Mouse (Mus musculus) G1E (cell line): Measurements from ENCODE around the gene Slc35g2. TPM values are rescaled to one million over a fixed set of nuclear protein-coding genes. Genes with fewer than 3 reads are reported as not detected.

ENCODE experiments used
- ATAC-seq: 2 replicates; pipeline ENCODE4 v1.8.0; 2016; ENCODE audit warnings: mild to moderate bottlenecking; ENCODE audit not compliant: insufficient number of reproducible peaks, poor library complexity, low FRiP score, severe bottlenecking; ENCODE audit errors: extremely low read depth
- DNase-seq: peaks from one replicate; pipeline ENCODE4 v3.0.0; 2012; ENCODE audit warnings: low spot score
- H3K27me3 ChIP-seq: 2 replicates; pipeline ENCODE4 v1.6.1; 2012; ENCODE audit warnings: mild to moderate bottlenecking, low read length, inconsistent platforms; ENCODE audit not compliant: insufficient read depth
- H3K36me3 ChIP-seq: replicated peaks from 2 replicates; pipeline ENCODE3; 2012; ENCODE audit warnings: mild to moderate bottlenecking, inconsistent platforms
- H3K4me1 ChIP-seq: 2 replicates; pipeline ENCODE4 v1.6.1; 2012; ENCODE audit warnings: low read depth, low read length, inconsistent platforms, mixed read lengths; ENCODE audit not compliant: insufficient read depth
- H3K4me3 ChIP-seq: 2 replicates; pipeline ENCODE4 v1.5.1; 2012; ENCODE audit warnings: low read depth, mild to moderate bottlenecking, inconsistent platforms, low read length, moderate library complexity, mixed read lengths
- H3K9me3 ChIP-seq: replicated peaks from 2 replicates; pipeline ENCODE4 v1.6.1; 2012; ENCODE audit warnings: inconsistent platforms
- CTCF ChIP-seq: IDR thresholded peaks from 2 replicates; pipeline ENCODE4 v1.5.1; 2012; ENCODE audit warnings: low read depth, low read length, inconsistent platforms, mixed read lengths
- GATA1 ChIP-seq: IDR thresholded peaks from 2 replicates; pipeline ENCODE4 v1.6.1; 2012; ENCODE audit warnings: borderline replicate concordance, low read length, inconsistent platforms, mixed read lengths
- GATA2 ChIP-seq: IDR thresholded peaks from 2 replicates; pipeline ENCODE4 v1.6.1; 2012; ENCODE audit warnings: low read depth, low read length, inconsistent platforms, borderline replicate concordance
- POLR2AphosphoS5 ChIP-seq: IDR thresholded peaks from 2 replicates; pipeline ENCODE4 v1.6.1; 2012; ENCODE audit warnings: low read depth, low read length, inconsistent platforms; ENCODE audit not compliant: insufficient replicate concordance
- TAL1 ChIP-seq: conservative IDR thresholded peaks from 2 replicates; pipeline ENCODE4 v1.6.1; 2012; ENCODE audit warnings: low read depth, low read length, inconsistent platforms, mixed read lengths
- polyA plus RNA-seq: library from polyadenylated mRNA; stranded (reverse); fragments of >175 nt; gene quantifications from 2 replicates; pipeline ENCODE4 v1.2.3, GENCODE M21; 2012
- total RNA-seq, 2 experiments: library from RNA; stranded (forward) in 1 of 2; stranded (reverse) in 1 of 2; fragments of 200-1000 nt in 1 of 2; fragments of >200 nt in 1 of 2; fragmentation: Nextera tagmentation in 1 of 2; gene quantifications; 2 replicates each; pipeline ENCODE4 v1.2.3; 2014 to 2017

Slc35g2 gene
- not detected in 2 replicates for total RNA-seq (2014; fragmentation: Nextera tagmentation)
- 0.05 and 0.12 TPM in 2 replicates for total RNA-seq (2017)
- polyA plus RNA-seq: not detected in 2 replicates

DNA sequence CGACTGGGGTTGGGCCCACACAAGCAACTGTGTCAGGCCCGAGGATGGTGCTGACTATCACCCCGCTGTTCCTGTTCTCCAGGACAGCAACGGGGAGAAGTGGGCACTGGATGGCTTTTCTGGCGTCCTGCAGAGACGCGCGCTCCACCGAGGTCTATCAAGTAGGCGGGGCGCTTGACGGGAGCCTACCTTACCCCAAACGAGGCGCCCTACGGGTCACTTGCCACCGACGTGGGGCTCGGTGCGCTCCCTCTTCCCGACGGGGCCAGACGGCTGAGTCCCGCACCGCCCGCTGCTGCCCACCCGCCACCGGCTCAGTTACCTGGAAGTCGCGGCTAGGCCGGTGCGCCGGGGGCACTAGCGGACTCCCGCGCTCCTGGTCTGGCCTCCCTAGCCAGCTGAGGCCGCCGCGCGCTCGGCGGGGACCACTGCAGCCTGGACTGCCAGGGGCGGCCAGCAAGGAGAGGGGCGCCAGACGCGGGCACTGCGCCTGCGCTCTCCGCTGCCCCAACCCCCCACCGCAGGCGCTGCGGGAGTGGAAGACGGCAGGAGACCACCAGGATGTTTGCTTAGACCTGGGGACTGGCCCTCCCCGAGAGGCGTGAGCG is at the start of gene Slc35g2:
Slc35g2 (minus strand) TSS at position 465 of the 608 bp plus-strand sequence.
- no peak for TF ChIP-seq GATA2
- no peak for TF ChIP-seq TAL1
- TF ChIP-seq CTCF: no peak
- Histone ChIP-seq H3K27me3 (peaks cover 10% of the 10 kb centered on the region), H3K4me1 (no peaks in the 10 kb centered on the region), H3K4me3 (no peak within 1 kb of the TSS; the same call in 1 of the 2 replicates), H3K36me3 (no peaks in the 10 kb centered on the region), H3K9me3 (peaks cover 7% of the 10 kb centered on the region)
- ATAC-seq: no peak
- no peak for DNase-seq

DNA sequence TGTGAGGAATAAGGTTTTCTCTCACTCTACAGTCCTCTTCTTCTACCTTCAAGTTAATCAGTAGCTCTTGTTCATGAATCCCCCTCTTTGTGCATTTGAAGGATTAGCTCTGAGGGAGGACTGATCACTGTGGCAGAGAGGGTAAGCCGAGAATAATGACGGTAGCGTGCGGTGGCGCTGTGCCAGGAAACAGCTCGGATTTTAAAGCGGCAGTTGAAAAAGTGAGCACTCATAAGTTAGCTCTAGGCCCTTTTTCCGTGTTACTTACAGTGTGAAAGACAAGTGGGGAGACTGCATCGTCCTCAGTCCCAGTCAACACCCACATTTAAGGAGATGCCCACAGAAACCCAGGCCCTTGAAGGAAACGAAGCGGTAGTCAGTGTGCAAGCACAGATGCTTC is 46.1 kb upstream of the Slc35g2 start:
- H3K4me1 ChIP-seq: 0 out of 2 replicates have a peak, but pooled peaks cover 2% of the 10 kb centered on the region
- no peaks in the 10 kb centered on the region for H3K9me3 ChIP-seq
- H3K27me3 ChIP-seq: peaks cover 7% of the 10 kb centered on the region
- H3K4me3 ChIP-seq: no peak overlapping the region
- TF ChIP-seq TAL1 (no peak), POLR2AphosphoS5 (no peak), GATA2 (no peak), GATA1 (no peak), CTCF (no peak)
- ATAC-seq (no peak), DNase-seq (no peak)
- no peaks in the 10 kb centered on the region for H3K36me3 ChIP-seq

DNA sequence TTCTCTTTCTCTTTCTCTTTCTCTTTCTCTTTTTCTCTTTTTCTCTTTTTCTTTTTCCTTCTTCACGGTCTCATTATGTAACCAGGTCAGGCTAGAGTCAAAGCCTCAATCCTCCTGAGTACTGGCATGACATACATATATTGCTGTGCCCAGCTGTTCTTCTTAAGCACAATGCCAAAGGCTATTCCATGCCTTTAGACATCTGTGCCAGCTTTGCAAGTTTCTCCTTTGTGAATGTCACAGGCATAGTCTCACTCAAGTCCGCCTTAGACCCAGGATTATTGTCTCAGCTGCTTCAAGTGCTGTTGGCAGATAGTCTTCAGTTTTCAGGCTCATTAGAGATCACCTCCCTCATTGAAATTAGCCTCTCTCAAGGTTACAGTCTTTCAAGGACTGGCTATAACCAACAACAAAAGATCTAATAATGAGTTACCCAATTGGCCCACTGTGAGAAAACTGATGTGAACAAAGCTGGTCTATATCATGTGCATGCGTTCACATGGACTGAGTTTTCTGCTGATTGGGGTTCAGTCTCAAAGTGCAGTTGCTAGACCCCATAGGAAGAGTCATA is 42.7 kb upstream of the Slc35g2 start:
- DNase-seq (no peak), ATAC-seq (no peak)
- Histone ChIP-seq H3K9me3 (no peaks in the 10 kb centered on the region), H3K36me3 (no peaks in the 10 kb centered on the region), H3K4me3 (no peak overlapping the region), H3K4me1 (0 out of 2 replicates have a peak, but pooled peaks cover 2% of the 10 kb centered on the region), H3K27me3 (0 out of 2 replicates have a peak, but pooled peaks cover 2% of the 10 kb centered on the region)
- TF ChIP-seq CTCF: no peak
- no peak for TF ChIP-seq GATA2
- no peak for TF ChIP-seq POLR2AphosphoS5
- no peak for TF ChIP-seq GATA1
- no peak for TF ChIP-seq TAL1

DNA sequence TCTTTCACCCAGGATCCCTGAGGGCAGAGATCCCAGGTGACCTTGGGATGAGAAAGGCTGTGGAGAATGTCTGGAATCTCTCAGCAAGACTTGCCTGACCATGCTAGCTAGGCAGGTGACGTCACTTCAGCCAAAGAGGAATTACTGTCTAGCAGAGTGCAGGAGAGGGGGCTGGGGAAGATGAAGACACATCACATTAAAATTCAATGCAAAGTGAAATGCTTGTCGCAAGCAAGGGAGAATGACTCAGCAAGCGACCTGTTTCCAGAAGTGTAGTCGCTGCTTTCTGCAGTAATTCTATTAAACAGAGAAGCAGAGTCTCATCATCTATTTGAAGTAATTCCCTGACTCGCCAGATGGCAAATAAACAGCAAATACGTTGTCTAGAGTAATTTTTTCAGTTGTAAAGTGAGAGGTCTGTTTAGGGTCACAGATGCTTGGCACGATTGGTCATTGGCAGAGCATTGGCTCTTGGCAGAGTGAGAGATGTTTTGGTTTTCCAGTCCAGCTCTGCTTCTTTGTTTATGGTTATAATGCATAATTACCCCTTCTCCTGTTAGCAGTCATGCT is 35.2 kb upstream of the Slc35g2 start:
- peaks cover 5% of the 10 kb centered on the region for H3K4me1 ChIP-seq
- no peak overlapping the region for H3K4me3 ChIP-seq
- no peak for TF ChIP-seq TAL1
- no peak for TF ChIP-seq POLR2AphosphoS5
- TF ChIP-seq GATA2: no peak
- no peak for TF ChIP-seq GATA1
- no peak for TF ChIP-seq CTCF
- DNase-seq (no peak), ATAC-seq (no peak)
- H3K36me3 ChIP-seq: no peaks in the 10 kb centered on the region
- no peaks in the 10 kb centered on the region for H3K9me3 ChIP-seq
- H3K27me3 ChIP-seq: peaks cover 12% of the 10 kb centered on the region

DNA sequence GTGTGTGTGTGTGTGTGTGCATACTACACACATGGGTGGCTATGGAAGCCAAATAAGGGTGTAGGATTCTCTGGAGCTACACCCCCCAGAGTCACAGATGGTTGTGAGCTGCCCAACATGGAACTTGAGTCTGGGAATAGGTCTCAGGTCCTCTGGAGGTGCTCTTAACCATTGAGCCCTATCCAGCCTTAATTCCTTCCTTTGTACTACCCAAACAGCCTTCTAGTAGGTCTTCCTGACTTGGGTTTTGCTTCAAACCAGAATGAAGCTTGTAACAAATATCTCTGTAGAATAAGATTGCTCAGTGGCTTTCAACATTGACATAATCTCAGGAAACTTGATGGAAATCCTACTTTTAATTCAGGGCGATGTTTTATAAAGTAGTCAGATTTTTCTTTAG is 34.6 kb upstream of the Slc35g2 start:
- no peaks in the 10 kb centered on the region for H3K36me3 ChIP-seq
- ATAC-seq (no peak), DNase-seq (no peak)
- H3K9me3 ChIP-seq: no peaks in the 10 kb centered on the region
- H3K4me1 ChIP-seq: peaks cover 5% of the 10 kb centered on the region
- no peak overlapping the region for H3K4me3 ChIP-seq
- H3K27me3 ChIP-seq: peaks cover 14% of the 10 kb centered on the region
- TF ChIP-seq GATA2: no peak
- TF ChIP-seq CTCF: no peak
- TF ChIP-seq POLR2AphosphoS5: no peak
- TF ChIP-seq GATA1: no peak
- TF ChIP-seq TAL1: no peak

DNA sequence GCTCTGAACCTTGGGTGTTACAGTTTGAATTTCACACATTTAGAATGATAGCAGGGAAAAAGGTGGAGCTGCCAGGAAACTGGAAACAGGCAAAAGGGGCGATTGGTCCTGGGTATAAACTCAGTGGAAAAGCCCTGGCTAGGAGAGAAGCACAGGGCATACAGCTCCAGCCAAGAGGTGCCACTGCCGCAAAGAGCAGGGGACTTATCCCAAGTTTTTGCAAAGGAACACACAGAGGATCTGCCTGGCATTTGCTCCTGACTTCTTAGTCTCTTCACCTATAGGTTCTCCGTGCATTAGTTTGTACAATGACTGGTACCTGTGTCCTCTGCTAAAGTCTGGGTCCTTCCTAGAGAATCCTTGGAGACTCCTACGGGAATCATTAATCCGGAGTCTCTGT is 32.3 kb upstream of the Slc35g2 start:
- TF ChIP-seq CTCF (no peak), GATA2 (no peak), TAL1 (no peak), POLR2AphosphoS5 (no peak), GATA1 (no peak)
- no peak for ATAC-seq
- no peak for DNase-seq
- H3K9me3 ChIP-seq: no peaks in the 10 kb centered on the region
- H3K4me3 ChIP-seq: no peak overlapping the region
- H3K27me3 ChIP-seq: peaks cover 15% of the 10 kb centered on the region
- H3K4me1 ChIP-seq: peaks cover 5% of the 10 kb centered on the region
- H3K36me3 ChIP-seq: no peaks in the 10 kb centered on the region
